Mouse (Mus musculus) urinary bladder, postnatal 14 days (tissue): ENCODE results near the gene Anapc16.

Source experiments
- DNase-seq: peaks from one replicate; pipeline ENCODE4 v3.0.0; 2021; ENCODE audit warnings: low spot score

Gene Anapc16

DNA sequence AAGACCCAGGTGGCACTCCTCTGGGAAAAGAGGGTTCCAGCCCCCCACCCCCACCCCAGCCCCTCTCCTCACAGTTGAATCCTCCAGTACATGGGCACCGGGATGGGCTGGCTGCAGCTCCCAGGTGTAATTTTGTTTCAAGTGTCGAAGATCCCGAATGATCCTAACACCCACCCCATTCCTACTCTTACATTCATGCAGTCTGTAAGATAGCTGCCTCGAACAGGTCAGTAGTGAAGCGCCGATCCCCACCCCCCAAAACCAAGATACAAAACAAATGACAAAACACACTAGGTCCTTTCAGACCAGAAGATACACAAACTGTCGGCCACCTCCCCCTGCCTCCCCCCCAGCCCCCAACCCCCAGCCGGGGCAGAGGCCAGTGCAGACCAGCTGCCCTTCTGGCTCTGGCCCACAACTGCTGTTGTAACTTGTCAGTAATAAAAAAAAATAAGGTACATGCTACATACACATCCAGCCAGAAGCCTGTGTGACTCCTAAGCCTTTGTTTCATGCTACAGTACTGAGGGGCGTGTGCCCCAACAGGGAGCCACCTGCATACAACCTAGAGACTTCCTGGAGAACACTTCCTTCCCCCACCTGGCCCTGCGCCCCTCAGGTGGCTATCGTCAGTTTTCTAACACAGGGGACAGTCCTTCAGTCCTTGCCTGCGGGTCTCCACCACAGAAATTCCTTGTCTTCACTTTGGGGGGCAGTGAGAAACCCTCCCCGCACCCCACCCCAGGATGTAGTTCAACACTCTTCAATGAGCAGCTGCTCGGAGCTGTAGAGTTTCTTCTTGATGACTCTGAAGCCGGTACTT lies 52.9 kb downstream of the Anapc16 start:
- no peak for DNase-seq

DNA sequence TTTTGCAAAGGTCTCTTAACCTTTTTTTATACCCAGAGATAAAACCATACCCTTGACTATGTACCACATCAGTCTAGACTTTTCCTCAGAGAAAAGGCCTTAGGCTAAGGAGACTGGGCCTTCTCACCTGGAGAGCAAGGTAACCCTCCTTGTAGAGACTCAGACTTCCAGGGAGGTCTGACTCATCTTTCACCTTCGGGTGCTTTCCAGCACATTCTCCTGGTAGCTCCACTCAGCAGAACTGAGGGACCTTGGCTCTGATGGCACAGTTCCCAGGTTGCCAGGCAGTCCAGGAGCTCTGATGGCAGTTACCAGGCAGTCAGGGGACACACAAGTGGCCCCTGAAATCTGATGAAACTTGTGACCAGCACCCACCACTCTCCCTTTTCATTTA lies 53.7 kb downstream of the Anapc16 start:
- DNase-seq: no peak

GRCm38 (mm10) chr10:59948363-59949254 lies 54.3 kb downstream of the Anapc16 start:
- DNase-seq: no peak

- DNase-seq: no peak
Observed at GRCm38 (mm10) chr10:59947296-59948073, 55.5 kb downstream of the Anapc16 start.

- DNase-seq: no peak
Observed at GRCm38 (mm10) chr10:59946362-59946761, 56.6 kb downstream of the Anapc16 start.

DNA sequence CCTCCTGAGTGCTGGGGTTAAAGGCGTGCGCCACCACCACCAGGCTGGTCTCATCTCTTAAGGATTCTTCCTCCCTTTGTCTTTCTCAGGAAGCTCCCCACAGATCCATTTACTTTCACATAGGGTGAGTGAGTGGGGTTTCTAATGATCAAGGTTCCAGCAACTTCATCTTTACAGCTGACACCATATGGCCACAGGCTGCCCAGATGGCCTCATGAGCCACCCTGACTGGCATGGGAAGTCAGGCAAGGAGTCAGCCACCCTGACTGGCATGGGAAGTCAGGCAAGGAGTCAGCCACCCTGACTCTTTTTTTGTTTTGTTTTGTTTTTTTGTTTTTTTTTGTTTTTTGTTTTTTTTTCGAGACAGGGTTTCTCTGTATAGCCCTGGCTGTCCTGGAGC lies 57.5 kb downstream of the Anapc16 start:
- no peak for DNase-seq

GRCm38 (mm10) chr10:59943421-59943989 lies 59.4 kb downstream of the Anapc16 start:
- peak; percentile 89 for DNase-seq

DNA sequence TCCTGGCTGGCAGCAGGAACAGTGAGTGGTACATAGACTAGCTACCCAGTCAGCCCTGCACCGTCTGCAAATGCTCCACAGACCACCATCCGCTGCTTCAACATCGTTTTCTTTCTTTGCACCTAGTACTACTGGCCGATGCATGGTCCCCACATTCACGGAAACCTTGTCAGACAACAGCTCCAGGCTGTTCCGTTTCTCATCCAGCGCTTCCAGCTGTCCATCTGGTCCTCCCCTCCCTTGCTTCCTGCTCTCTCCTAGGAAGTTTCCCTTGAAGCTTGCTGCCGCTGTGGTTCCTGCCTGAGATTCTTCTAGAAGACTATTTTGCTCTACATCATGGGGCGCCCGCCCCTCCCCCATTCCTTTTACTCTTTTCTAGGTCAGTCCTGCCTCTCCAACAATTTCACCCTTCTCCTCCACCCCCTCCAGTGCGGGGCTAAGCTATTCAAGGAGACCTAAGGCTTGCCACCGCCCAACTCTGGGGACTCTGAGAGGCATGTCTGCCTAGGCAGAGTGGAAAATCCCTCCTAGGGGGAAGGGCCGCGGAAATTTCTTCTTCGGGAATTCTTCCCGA lies 60.0 kb downstream of the Anapc16 start:
- no peak for DNase-seq

DNA sequence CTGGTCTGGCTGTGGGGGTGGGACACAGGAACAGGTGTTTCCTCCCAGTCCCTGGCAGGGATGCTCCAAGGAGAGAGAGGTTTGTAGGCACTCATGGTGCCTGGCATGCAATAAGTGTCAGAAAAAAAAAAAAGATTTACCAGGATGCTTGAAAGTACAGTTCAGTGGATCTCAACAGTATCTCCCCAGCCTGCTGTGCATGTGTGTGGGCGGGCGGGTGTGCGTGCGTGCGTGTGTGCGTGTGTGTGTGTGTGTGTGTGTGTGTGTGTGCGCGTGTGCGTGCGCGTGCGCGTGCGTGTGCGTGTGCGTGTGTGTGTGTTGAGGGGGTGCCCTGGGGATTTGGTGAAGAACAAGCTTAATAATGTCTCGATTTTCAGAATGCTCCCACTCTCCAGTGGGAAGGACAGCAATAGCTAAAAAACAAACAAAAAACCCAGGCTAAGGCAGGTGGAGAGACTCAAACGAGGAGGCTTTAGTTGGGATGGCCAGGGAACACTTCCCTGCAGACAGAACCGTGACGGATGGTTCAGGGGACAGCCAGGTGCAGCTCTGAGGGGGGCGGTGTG lies 60.6 kb downstream of the Anapc16 start:
- no peak for DNase-seq

DNA sequence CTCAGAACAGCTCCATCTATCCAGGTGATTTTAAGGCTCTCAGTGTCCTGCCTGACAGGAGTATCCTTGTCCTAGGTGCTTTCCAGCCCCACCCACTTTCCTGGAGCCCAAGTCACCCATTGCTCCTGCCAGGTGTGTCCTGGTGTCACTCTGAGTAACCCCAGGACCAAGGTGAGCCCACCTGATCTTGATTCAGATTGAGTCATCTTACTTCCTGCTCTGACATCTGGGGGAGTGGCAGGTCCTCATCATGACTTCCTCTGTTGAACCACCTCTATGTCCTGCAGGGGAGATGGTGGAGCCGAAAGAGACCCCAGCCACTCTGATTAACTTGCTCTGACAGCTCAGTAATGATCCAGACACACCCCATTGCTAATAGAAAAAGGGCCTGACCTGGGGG lies 63.9 kb downstream of the Anapc16 start:
- no peak for DNase-seq

DNA sequence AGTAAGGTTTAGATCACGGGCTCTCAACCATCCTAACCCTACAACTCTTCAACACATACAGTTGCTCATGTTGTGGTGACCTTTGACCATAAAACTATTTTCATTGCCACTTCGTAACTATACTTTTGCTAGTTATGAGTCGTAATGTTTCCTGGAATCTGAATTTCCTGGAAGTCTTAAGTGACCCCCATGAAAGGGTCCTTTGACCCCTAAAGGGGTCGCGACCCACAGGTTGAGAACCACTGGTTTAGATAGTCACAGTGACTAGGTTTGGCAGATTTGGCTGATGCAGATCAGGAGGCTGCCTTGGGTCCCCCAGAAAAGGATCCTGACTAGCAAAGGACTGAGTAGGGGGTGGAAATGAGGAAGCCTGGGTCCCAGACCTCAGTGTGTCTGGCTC lies 64.3 kb downstream of the Anapc16 start:
- DNase-seq: no peak
